Mouse (Mus musculus): ENCODE data around the gene Rnf121.

DNA sequence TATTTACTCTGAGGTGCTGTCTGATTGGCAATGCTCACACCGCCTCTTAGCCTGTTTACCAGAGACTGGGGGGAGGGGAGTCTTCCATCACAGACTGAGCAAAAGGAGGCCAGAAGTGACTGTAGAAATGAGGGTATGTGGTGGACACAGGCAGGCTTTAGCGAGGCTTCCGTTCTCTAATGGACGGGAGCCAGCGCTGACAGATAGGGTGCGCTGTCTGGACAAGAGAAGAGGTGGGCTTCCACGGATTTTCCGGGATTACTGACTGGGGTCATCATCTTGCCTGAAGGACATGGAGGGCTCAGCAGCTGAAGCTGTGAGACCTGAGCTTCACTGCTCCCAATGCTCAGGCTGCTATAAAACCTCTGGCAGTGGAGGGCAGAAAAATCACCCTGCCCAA, 37.0 kb upstream of the Rnf121 start:
- TF ChIP-seq SRF (IDR thresholded peaks at IDR 0.05; ENCODE audit: control insufficient read depth, insufficient read length, low read depth) (no peak), POLR2A (IDR thresholded peaks at IDR 0.05; ENCODE audit: insufficient read length, low read depth) (no peak)

Data from myocyte (in vitro differentiated cells).